20 mouse cellular contexts compared by ENCODE assay signal in the genomic region with DNA sequence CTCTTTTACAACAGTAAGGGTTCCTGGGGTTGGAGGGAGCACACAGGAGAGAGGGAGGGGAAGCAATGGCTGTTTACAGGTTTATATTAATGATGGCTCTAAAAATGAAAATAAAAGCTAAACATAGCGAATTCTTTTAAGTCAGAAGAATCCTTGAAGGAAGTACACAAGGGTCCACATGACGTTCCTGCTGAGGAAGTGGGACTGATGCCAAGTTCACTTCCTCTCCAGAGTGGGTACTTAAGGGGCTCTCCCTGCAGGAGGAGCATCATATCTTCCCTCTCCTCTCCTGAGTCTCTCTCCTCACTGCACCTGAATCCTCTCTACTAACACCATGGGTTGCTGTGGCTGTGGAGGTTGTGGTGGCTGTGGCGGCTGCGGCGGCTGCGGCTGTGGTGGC. TPM values are rescaled to one million over a fixed set of nuclear protein-coding genes. Genes with fewer than 3 reads are reported as not detected.
A peak's percentile ranks its signal among the peaks of the same experiment; 100 is the strongest.
DNase-seq lines count a peak whose midpoint lies in the region; ATAC-seq lines count a peak whose summit lies in the region.
"Had no signal": no experiment of that assay in that cellular context is flagged by ENCODE, and none has a peak within 500 bp of the region (broad histone marks: within the 10 kb centered on the region; RNA-seq: fewer than 3 reads in every experiment).

A gene (plus strand): TSS at position 268 of the 400 bp plus-strand sequence.

- no peak within 1 kb of the TSS for H3K27ac ChIP-seq in kidney, embryonic 16.5 days (ENCODE audit: low read length)
- H3K27ac ChIP-seq: liver, embryonic 14.5 days; midbrain, embryonic 12.5 days; neural tube, embryonic 12.5 days; stomach, postnatal 0 days had no signal

- no peaks in the 10 kb centered on the region for H3K9me3 ChIP-seq in kidney, embryonic 16.5 days (ENCODE audit: low read length)
- H3K9me3 ChIP-seq: midbrain, embryonic 12.5 days; neural tube, embryonic 12.5 days had no signal

- no peaks in the 10 kb centered on the region for H3K36me3 ChIP-seq in kidney, embryonic 16.5 days (ENCODE audit: insufficient read depth, low read length)
- H3K36me3 ChIP-seq: G1E; midbrain, embryonic 12.5 days; neural tube, embryonic 12.5 days had no signal

- no peak for ATAC-seq in kidney, embryonic 16.5 days (ENCODE audit: low FRiP score, low TSS enrichment)

- no peak within 1 kb of the TSS for H3K9ac ChIP-seq in kidney, embryonic 16.5 days (replicated peaks; ENCODE audit: low read length)
- H3K9ac ChIP-seq: liver, embryonic 14.5 days; midbrain, embryonic 12.5 days; neural tube, embryonic 12.5 days had no signal

- WGBS in kidney, embryonic 16.5 days = 86% methylated on average over 6 of the region's 6 CpGs

- H3K4me3 ChIP-seq in kidney, embryonic 16.5 days (ENCODE audit: low read length) = no peak within 1 kb of the TSS
- H3K4me3 ChIP-seq: midbrain, embryonic 12.5 days; neural tube, embryonic 12.5 days had no signal

- no peaks in the 10 kb centered on the region for H3K4me1 ChIP-seq in kidney, embryonic 16.5 days (ENCODE audit: insufficient read depth, low read length)
- H3K4me1 ChIP-seq: midbrain, embryonic 12.5 days; neural tube, embryonic 12.5 days had no signal

- DNase-seq in kidney, postnatal 10 days = peak; percentile 23
- peak; percentile 31 for DNase-seq in ES-CJ7 (ENCODE audit: low read depth, low spot score)
- peak; percentile 18 for DNase-seq in R1 (ENCODE audit: low read depth, low spot score)
- peak; percentile 20 for DNase-seq in lung, postnatal 25 days (ENCODE audit: low spot score)
- DNase-seq in yolk sac, embryonic 10.5 days (ENCODE audit: low spot score) = no peak
- no peak for DNase-seq in cerebellum, postnatal 25 days
- DNase-seq: cerebellum, postnatal 36 days; kidney, adult 11 months had no signal

- H3K27me3 ChIP-seq in kidney, embryonic 16.5 days (ENCODE audit: insufficient read depth, low read length) = no peaks in the 10 kb centered on the region
- H3K27me3 ChIP-seq: midbrain, embryonic 12.5 days; neural tube, embryonic 12.5 days had no signal

- no peak within 1 kb of the TSS for H3K4me2 ChIP-seq in kidney, embryonic 16.5 days (replicated peaks; ENCODE audit: low read depth, low read length)
- H3K4me2 ChIP-seq: midbrain, embryonic 12.5 days; neural tube, embryonic 12.5 days had no signal

RNA-seq across cellular contexts. Expression of the gene that starts here (rescaled TPM):
- polyA plus RNA-seq in kidney, embryonic 16.5 days (2015; fragmentation: Nextera tagmentation; extraction: Ambion mirVana) = not detected in 2 replicates
- polyA plus RNA-seq: C2C12; forebrain, embryonic 11.5 days; G1E; heart, embryonic 16.5 days; hindbrain, embryonic 11.5 days; limb, embryonic 11.5 days; midbrain, embryonic 12.5 days; neural tube, embryonic 12.5 days; stomach, postnatal 0 days; thymus, postnatal 0 days had no signal

Comparison
In these comparisons a context has a peak if more than half of its experiments do, and no peak if none do; other contexts are left out.
1. DNase-seq: peak in kidney, postnatal 10 days (single experiment), ES-CJ7 (single experiment), R1 (single experiment) and lung, postnatal 25 days (single experiment); none in yolk sac, embryonic 10.5 days (single experiment) and cerebellum, postnatal 25 days (0 of 2).